Mouse (Mus musculus) ES-E14 (cell line): ENCODE data around the gene Luc7l2. TPM values are rescaled to one million over a fixed set of nuclear protein-coding genes. Genes with fewer than 3 reads are reported as not detected.

Source experiments
- DNase-seq: peaks from one replicate; pipeline ENCODE4 v3.0.0-alpha.2; 2013; ENCODE audit warnings: low read depth, low spot score
- H3K27ac ChIP-seq: 2 replicates; pipeline ENCODE4 v1.5.1; 2012; ENCODE audit warnings: low read depth, mild to moderate bottlenecking, low read length, moderate library complexity, mixed read lengths; ENCODE audit not compliant: poor library complexity, insufficient read depth, severe bottlenecking
- H3K36me3 ChIP-seq: 2 replicates; pipeline ENCODE4 v1.6.1; 2012; ENCODE audit warnings: mild to moderate bottlenecking, low read length, moderate library complexity, mixed read lengths; ENCODE audit not compliant: control insufficient read depth, poor library complexity, insufficient read depth, severe bottlenecking
- H3K4me1 ChIP-seq, 2 experiments: fragments of 150-350 bp in 1 of 2; sonication (generic) in 1 of 2; 2 replicates each; pipeline ENCODE4 v1.6.1; 2012; ENCODE audit warnings: low read length in 2 of 2, mild to moderate bottlenecking in 1 of 2, mixed read lengths in 1 of 2; ENCODE audit not compliant: control insufficient read depth in 2 of 2, insufficient read depth in 2 of 2, poor library complexity in 1 of 2
- H3K4me3 ChIP-seq, 2 experiments: fragments of 150-350 bp in 1 of 2; sonication (generic) in 1 of 2; 2 replicates each; pipeline ENCODE4 v1.5.1; 2012; ENCODE audit warnings: low read length in 2 of 2, low read depth in 1 of 2, mild to moderate bottlenecking in 1 of 2, mixed read lengths in 1 of 2; ENCODE audit not compliant: insufficient read depth in 1 of 2, poor library complexity in 1 of 2, severe bottlenecking in 1 of 2
- H3K9ac ChIP-seq: 2 replicates; pipeline ENCODE4 v1.6.1; 2012; ENCODE audit warnings: low read depth, mild to moderate bottlenecking, low read length, mixed read lengths; ENCODE audit not compliant: poor library complexity, insufficient read depth, severe bottlenecking
- H3K9me3 ChIP-seq: fragments of 150-350 bp; sonication (generic); 2 replicates; pipeline ENCODE4 v1.6.1; 2012; ENCODE audit warnings: low read depth, mild to moderate bottlenecking, low read length; ENCODE audit not compliant: control insufficient read depth, insufficient read depth
- CHD2 ChIP-seq: IDR thresholded peaks from 2 replicates; pipeline ENCODE4 v1.6.1; 2014; ENCODE audit warnings: mild to moderate bottlenecking, low read depth, low read length, inconsistent platforms
- HCFC1 ChIP-seq: IDR thresholded peaks from 2 replicates; pipeline ENCODE4 v1.6.1; 2012; ENCODE audit warnings: low read length, inconsistent platforms, borderline replicate concordance; ENCODE audit not compliant: insufficient read depth
- MAFK ChIP-seq: IDR thresholded peaks from 2 replicates; pipeline ENCODE4 v1.6.1; 2014; ENCODE audit warnings: mild to moderate bottlenecking, low read depth, low read length, inconsistent platforms; ENCODE audit not compliant: insufficient read depth
- ZC3H11A ChIP-seq: IDR thresholded peaks from 2 replicates; pipeline ENCODE4 v1.6.1; 2012; ENCODE audit warnings: low read depth, mild to moderate bottlenecking, inconsistent platforms, low read length, borderline replicate concordance
- ZNF384 ChIP-seq: IDR thresholded peaks from 2 replicates; pipeline ENCODE4 v1.6.1; 2012; ENCODE audit warnings: low read depth, low read length, inconsistent platforms
- in situ Hi-C, 2 experiments: fragments of 600-800 bp; cut with MboI; formaldehyde crosslinking; loops; one replicate each; pipeline ENCODE4 v1.15.1; 2025; ENCODE audit warnings: low sequenced_read_pairs in 2 of 2, inconsistent platforms in 1 of 2; ENCODE audit not compliant: unreplicated experiment in 2 of 2
- total RNA-seq: library from RNA; depleted of rRNA; stranded (reverse); fragments of 300-350 nt; gene quantifications from 2 replicates; pipeline ENCODE4 v1.2.3, GENCODE M21; 2012

Luc7l2 gene
- total RNA-seq, 1 experiment, result 99.5 TPM

DNA sequence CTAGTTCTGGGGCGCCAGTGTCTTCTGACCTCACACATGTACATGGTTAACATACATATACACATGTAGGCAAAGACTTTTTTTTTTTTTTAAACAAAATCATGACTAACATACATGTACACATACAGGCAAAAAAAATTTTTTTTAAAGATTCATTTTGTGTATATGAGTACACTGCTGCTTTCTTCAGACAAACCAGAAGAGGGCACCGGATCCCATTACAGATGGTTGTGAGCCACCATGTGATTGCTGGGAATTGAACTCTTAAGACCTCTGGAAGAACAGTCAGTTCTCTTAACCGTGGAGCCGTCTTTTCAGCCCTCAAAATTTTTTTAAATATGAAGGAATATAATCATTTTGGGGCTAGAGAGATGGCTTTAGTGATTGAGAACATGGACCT is 46.3 kb downstream of the Luc7l2 start:
- Histone ChIP-seq H3K4me1 (no peaks in the 10 kb centered on the region), H3K9me3 (no peaks in the 10 kb centered on the region), H3K9ac (no peak overlapping the region), H3K27ac (no peak overlapping the region), H3K36me3 (peaks cover 5% of the 10 kb centered on the region), H3K4me3 (no peak overlapping the region)
- no peak for DNase-seq
- in situ Hi-C loops, result no loop called here
- TF ChIP-seq ZC3H11A (no peak), MAFK (no peak), ZNF384 (no peak), HCFC1 (no peak), CHD2 (no peak)

GRCm38 (mm10) chr6:38609892-38610291 is 58.8 kb downstream of the Luc7l2 start:
- no peak for TF ChIP-seq ZC3H11A
- no peak for TF ChIP-seq HCFC1
- no peak for TF ChIP-seq ZNF384
- TF ChIP-seq MAFK, result no peak
- no peak for TF ChIP-seq CHD2
- Histone ChIP-seq H3K27ac (no peak overlapping the region), H3K9ac (no peak overlapping the region), H3K9me3 (no peaks in the 10 kb centered on the region), H3K4me1 (no peaks in the 10 kb centered on the region), H3K36me3 (peaks cover 4% of the 10 kb centered on the region; the same call in 1 of the 2 replicates), H3K4me3 (no peak overlapping the region)
- in situ Hi-C loops, result no loop called here
- DNase-seq, result no peak

- Histone ChIP-seq H3K27ac (no peak overlapping the region), H3K36me3 (peaks cover 8% of the 10 kb centered on the region), H3K9me3 (no peaks in the 10 kb centered on the region), H3K4me1 (no peaks in the 10 kb centered on the region), H3K9ac (no peak overlapping the region), H3K4me3 (no peak overlapping the region)
- TF ChIP-seq CHD2 (no peak), MAFK (no peak), ZC3H11A (no peak), HCFC1 (no peak), ZNF384 (no peak)
- no peak for DNase-seq
- in situ Hi-C loops, result no loop called here
Observed at GRCm38 (mm10) chr6:38622406-38622805, 71.3 kb downstream of the Luc7l2 start.

DNA sequence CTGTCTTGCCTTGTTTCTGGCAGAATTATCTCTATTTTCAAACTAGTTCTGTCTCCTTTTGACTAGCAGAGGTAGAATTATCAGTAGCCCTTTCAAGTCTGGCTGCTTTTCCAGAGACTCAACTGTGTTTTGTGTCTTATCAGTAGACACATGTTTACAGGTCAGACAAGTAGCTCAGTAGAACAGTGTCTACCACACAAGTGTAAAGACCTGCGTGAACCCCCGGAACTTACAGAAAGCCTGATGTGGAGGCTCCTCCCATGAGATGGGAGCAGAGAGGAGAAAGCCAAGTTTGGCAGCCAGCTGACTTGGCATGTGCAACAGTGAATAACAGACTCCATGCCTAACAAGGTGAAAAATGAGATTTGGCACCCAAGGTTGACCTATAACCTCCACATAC is 72.3 kb downstream of the Luc7l2 start:
- Histone ChIP-seq H3K4me3 (no peak overlapping the region), H3K4me1 (no peaks in the 10 kb centered on the region), H3K9ac (no peak overlapping the region), H3K9me3 (no peaks in the 10 kb centered on the region), H3K27ac (no peak overlapping the region), H3K36me3 (peaks cover 2% of the 10 kb centered on the region; the same call in 1 of the 2 replicates)
- DNase-seq, result no peak
- in situ Hi-C loops, result no loop called here
- TF ChIP-seq CHD2, result no peak
- TF ChIP-seq MAFK, result no peak
- no peak for TF ChIP-seq HCFC1
- TF ChIP-seq ZNF384, result no peak

DNA sequence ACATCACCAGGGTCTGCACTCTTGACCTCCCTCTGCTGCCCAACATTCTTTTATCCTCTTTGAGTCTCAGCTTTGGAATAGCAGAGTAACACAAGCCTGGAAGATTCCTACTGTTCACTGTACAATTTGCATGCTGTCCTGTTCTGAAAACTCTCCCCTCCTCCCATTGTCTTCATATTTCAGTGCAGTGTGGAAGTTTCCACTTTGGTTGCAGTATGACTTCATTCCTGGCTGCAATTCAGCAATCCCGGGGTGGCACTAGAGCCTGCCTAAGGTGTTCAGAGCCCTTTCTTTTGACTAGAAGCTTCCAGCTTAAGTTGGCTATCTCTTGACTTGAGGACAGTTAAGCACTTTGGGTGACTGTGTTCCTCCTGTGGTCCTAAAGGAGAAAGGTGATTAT is 73.3 kb downstream of the Luc7l2 start:
- DNase-seq, result no peak
- no peak overlapping the region for H3K9ac ChIP-seq
- in situ Hi-C loops, result no loop called here
- no peak overlapping the region for H3K4me3 ChIP-seq
- H3K9me3 ChIP-seq, result no peaks in the 10 kb centered on the region
- 0 out of 2 replicates have a peak, but pooled peaks cover 2% of the 10 kb centered on the region for H3K36me3 ChIP-seq
- no peaks in the 10 kb centered on the region for H3K4me1 ChIP-seq
- H3K27ac ChIP-seq, result no peak overlapping the region
- TF ChIP-seq MAFK (no peak), ZNF384 (no peak), ZC3H11A (no peak), HCFC1 (no peak), CHD2 (no peak)
